Mouse (Mus musculus) heart, postnatal 36 days (tissue): Measurements from ENCODE around the gene Tpst2. TPM values are rescaled to one million over a fixed set of nuclear protein-coding genes. Genes with fewer than 3 reads are reported as not detected.

Experiments
- DNase-seq, 2 experiments: peaks; one replicate each; pipeline ENCODE4 v3.0.0; 2021 to 2022
- intact Hi-C: fragments of 180-260 bp; cut with DNase I; formaldehyde crosslinking; loops from one replicate; pipeline ENCODE4 v1.15.1; 2025
- total RNA-seq, 2 experiments: library from RNA; stranded (reverse); gene quantifications; 2 replicates each; pipeline ENCODE4 v1.2.3; 2021

Gene Tpst2
- total RNA-seq, 2 experiments from 2014 or later, result 39.1 to 42.0 TPM

DNA sequence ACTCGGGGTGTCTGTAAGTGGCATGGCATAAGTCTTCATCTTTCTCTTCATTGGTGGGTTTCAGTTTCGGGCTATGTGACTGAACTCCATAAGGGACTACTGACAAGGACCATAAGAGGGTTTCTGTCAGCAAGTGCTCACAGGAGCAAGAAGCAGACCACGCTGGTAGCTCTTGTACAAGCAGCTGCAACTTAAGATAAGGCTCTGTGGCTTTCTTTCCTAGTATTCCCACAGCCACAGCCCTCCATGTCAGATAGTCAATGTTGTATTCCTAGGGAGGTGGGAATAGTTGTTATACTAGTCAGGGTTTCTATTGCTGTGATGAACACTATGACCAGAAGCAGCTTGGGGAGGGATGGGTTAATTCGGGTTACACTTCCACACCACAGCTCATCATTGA, 83.0 kb downstream of the Tpst2 start:
- no peak for DNase-seq
- intact Hi-C loops, result no loop called here

- intact Hi-C loops, result no loop called here
- no peak for DNase-seq
Observed at GRCm38 (mm10) chr5:112360077-112360476, 83.6 kb downstream of the Tpst2 start.

GRCm38 (mm10) chr5:112364184-112364797, 87.8 kb downstream of the Tpst2 start:
- DNase-seq, result no peak
- intact Hi-C loops, result no loop called here

Other genes starting within 250 kb of the Tpst2 start
- gene Cryba4, start 24.2 kb upstream of the Tpst2 start, total RNA-seq, result 1 to 10 TPM; 6.0 to 9.8 TPM
- 1 to 10 TPM in 1 of 2 experiments, under 1 TPM in 1; 0.80 to 3.4 TPM for gene Crybb1, start 20.9 kb upstream of the Tpst2 start, total RNA-seq
- 10 to 100 TPM; 17.9 to 21.7 TPM for gene Tfip11, start 49.7 kb downstream of the Tpst2 start, total RNA-seq
- gene Srrd, start 66.3 kb downstream of the Tpst2 start, total RNA-seq, result 1 to 10 TPM; 6.5 to 7.0 TPM
- gene Hps4, start 66.4 kb downstream of the Tpst2 start, total RNA-seq, result 10 to 100 TPM; 12.4 to 12.5 TPM
- gene Gm6583, start 79.3 kb downstream of the Tpst2 start, total RNA-seq, result under 1 TPM in 1 of 2 experiments, not detected in 1; 0.17 TPM
- gene Asphd2, start 118.2 kb downstream of the Tpst2 start, total RNA-seq, result under 1 TPM; 0.49 to 0.92 TPM
- not detected for gene Gm6588, start 172.7 kb downstream of the Tpst2 start, total RNA-seq